Mouse (Mus musculus): ENCODE data around the gene Ndufs1.
"Not testable (repeated sequence)": the region's sequence is repeated elsewhere in the genome, so short reads cannot be mapped to it uniquely, and the experiment has no call there.

DNA sequence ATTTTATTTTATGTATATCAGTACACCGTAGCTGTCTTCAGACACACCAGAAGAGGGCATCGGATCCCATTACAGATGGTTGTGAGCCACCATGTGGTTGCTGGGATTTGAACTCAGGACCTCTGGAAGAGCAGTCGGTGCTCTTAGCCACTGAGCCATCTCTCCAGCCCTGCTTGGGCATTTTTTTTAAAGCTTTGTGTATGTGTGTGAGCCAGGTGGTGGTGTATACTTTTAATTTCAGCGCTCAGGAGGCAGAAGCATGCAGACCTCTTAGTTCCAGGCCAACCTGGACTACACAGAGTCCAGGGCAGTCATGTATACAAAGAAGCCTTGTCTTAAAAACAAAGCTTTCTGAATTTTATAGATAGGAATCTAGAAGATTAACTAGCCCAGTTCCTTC is 3.9 kb upstream of the Ndufs1 start:
- not testable (repeated sequence) for TF ChIP-seq CTCF (IDR thresholded peaks at IDR 0.05; ENCODE audit: borderline replicate concordance, insufficient read depth, low read depth, low read length); POLR2A (IDR thresholded peaks at IDR 0.05; ENCODE audit: borderline replicate concordance, insufficient read depth, low read length)

Data from cerebellum, adult 2 months (tissue).